Mouse (Mus musculus): ENCODE measurements at regions not wholly inside any gene's neighbourhood (a gene's known extent, or its start where the extent isn't known, plus 50 kb on each side); places are given as distances from the start of the nearest gene placed in this dataset.

DNA sequence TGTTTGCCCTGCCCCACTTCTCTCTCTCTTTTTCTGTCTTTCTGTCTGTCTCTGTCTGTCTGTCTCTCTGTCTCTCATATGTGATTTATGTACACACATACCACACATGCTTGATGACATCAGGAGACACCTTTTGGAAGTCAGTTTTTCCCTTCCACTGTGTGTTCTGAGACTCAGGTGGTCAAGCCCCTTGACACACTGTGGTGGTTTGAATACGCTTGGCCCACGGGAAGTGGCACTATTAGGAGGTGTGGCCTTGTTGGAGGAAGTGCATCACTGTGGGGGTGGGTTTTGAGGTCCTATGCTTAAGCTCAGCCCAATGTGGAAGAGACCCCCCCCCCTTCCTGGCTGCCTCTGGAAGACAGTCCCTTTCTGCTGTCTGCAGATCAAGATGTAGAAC, 66.1 kb upstream of the Prickle1 start:
- TF ChIP-seq POLR2A (IDR thresholded peaks at IDR 0.05; ENCODE audit: control insufficient read depth, extremely low read depth, insufficient read depth, low read length, poor library complexity), result no peak
- TF ChIP-seq CTCF (IDR thresholded peaks at IDR 0.05; ENCODE audit: borderline replicate concordance, control insufficient read depth, extremely low read depth, insufficient read depth, low read length, poor library complexity), result no peak
